Mouse (Mus musculus): Measurements from ENCODE around the gene Bcl7c. TPM values are rescaled to one million over a fixed set of nuclear protein-coding genes. Genes with fewer than 3 reads are reported as not detected.

Gene Bcl7c
- polyA plus RNA-seq, 1 experiment from 2014 or later: 42.2 TPM

GRCm38 (mm10) chr7:127617962-127618361 is 90.8 kb downstream of the Bcl7c start:
- Histone ChIP-seq H3K9me3 (ENCODE audit: control insufficient read depth, low read length) (no peaks in the 10 kb centered on the region), H3K27me3 (ENCODE audit: control insufficient read depth, insufficient read depth, low read length) (no peaks in the 10 kb centered on the region), H3K9ac (ENCODE audit: low read length) (no peak overlapping the region), H3K36me3 (ENCODE audit: control insufficient read depth, insufficient read depth, low read length) (no peaks in the 10 kb centered on the region), H3K4me3 (ENCODE audit: low read depth, low read length) (no peak overlapping the region), H3K4me1 (replicated peaks; ENCODE audit: control insufficient read depth, insufficient read depth) (no peaks in the 10 kb centered on the region), H3K27ac (replicated peaks) (no peak overlapping the region), H3K4me2 (replicated peaks; ENCODE audit: low read depth) (no peak overlapping the region)
- ATAC-seq (ENCODE audit: low FRiP score, low TSS enrichment) (no peak), DNase-seq (ENCODE audit: low spot score) (no peak)
- TF ChIP-seq CTCF (IDR thresholded peaks at IDR 0.05; ENCODE audit: low read depth) (no peak), EP300 (optimal IDR thresholded peaks at IDR 0.05) (no peak)
- WGBS: 82% methylated on average over 2 of the region's 2 CpGs

- WGBS: 53% methylated on average over 1 of the region's 1 CpGs
- Histone ChIP-seq H3K4me2 (replicated peaks; ENCODE audit: low read depth) (no peak overlapping the region), H3K4me3 (ENCODE audit: low read depth, low read length) (no peak overlapping the region), H3K36me3 (ENCODE audit: control insufficient read depth, insufficient read depth, low read length) (peaks cover 4% of the 10 kb centered on the region; the same call in 1 of the 2 replicates), H3K27ac (replicated peaks) (no peak overlapping the region), H3K27me3 (ENCODE audit: control insufficient read depth, insufficient read depth, low read length) (no peaks in the 10 kb centered on the region), H3K4me1 (replicated peaks; ENCODE audit: control insufficient read depth, insufficient read depth) (no peaks in the 10 kb centered on the region), H3K9me3 (ENCODE audit: control insufficient read depth, low read length) (no peaks in the 10 kb centered on the region), H3K9ac (ENCODE audit: low read length) (no peak overlapping the region)
- DNase-seq (ENCODE audit: low spot score): no peak
- TF ChIP-seq EP300 (optimal IDR thresholded peaks at IDR 0.05): no peak
- TF ChIP-seq CTCF (IDR thresholded peaks at IDR 0.05; ENCODE audit: low read depth): no peak
- no peak for ATAC-seq (ENCODE audit: low FRiP score, low TSS enrichment)
Observed at GRCm38 (mm10) chr7:127616881-127617280, 91.9 kb downstream of the Bcl7c start.

- DNase-seq (ENCODE audit: low spot score) (no peak), ATAC-seq (ENCODE audit: low FRiP score, low TSS enrichment) (no peak)
- Histone ChIP-seq H3K27ac (replicated peaks) (no peak overlapping the region), H3K4me2 (replicated peaks; ENCODE audit: low read depth) (no peak overlapping the region), H3K4me3 (ENCODE audit: low read depth, low read length) (no peak overlapping the region), H3K9me3 (ENCODE audit: control insufficient read depth, low read length) (no peaks in the 10 kb centered on the region), H3K9ac (ENCODE audit: low read length) (no peak overlapping the region), H3K36me3 (ENCODE audit: control insufficient read depth, insufficient read depth, low read length) (peaks cover 5% of the 10 kb centered on the region; the same call in 1 of the 2 replicates), H3K27me3 (ENCODE audit: control insufficient read depth, insufficient read depth, low read length) (no peaks in the 10 kb centered on the region), H3K4me1 (replicated peaks; ENCODE audit: control insufficient read depth, insufficient read depth) (no peaks in the 10 kb centered on the region)
- WGBS: 46% methylated on average over 1 of the region's 1 CpGs
- TF ChIP-seq EP300 (optimal IDR thresholded peaks at IDR 0.05) (no peak), CTCF (IDR thresholded peaks at IDR 0.05; ENCODE audit: low read depth) (no peak)
Observed at GRCm38 (mm10) chr7:127616336-127616735, 92.4 kb downstream of the Bcl7c start.

- Histone ChIP-seq H3K4me2 (replicated peaks; ENCODE audit: low read depth) (peak within 1 kb of the TSS; percentile 87), H3K9ac (ENCODE audit: low read length) (peak within 1 kb of the TSS; percentile 95), H3K36me3 (ENCODE audit: control insufficient read depth, insufficient read depth, low read length) (peaks cover 17% of the 10 kb centered on the region), H3K27me3 (ENCODE audit: control insufficient read depth, insufficient read depth, low read length) (no peaks in the 10 kb centered on the region), H3K4me3 (ENCODE audit: low read depth, low read length) (peak within 1 kb of the TSS; percentile 95), H3K27ac (replicated peaks) (peak within 1 kb of the TSS; percentile 83), H3K9me3 (ENCODE audit: control insufficient read depth, low read length) (no peaks in the 10 kb centered on the region), H3K4me1 (replicated peaks; ENCODE audit: control insufficient read depth, insufficient read depth) (no peaks in the 10 kb centered on the region)
- TF ChIP-seq CTCF (IDR thresholded peaks at IDR 0.05; ENCODE audit: low read depth): no peak
- TF ChIP-seq EP300 (optimal IDR thresholded peaks at IDR 0.05): peak; percentile 46
- WGBS: 2% methylated on average over 37 of the region's 50 CpGs
- DNase-seq (ENCODE audit: low spot score) (peak; percentile 80), ATAC-seq (ENCODE audit: low FRiP score, low TSS enrichment) (peak; percentile 89)
Observed at GRCm38 (mm10) chr7:127614891-127615843, 93.6 kb downstream of the Bcl7c start, which contains the start of gene Zfp629. Gene Zfp629, minus strand, starts transcription at chr7:127615797.

- 1% methylated on average over 29 of the region's 44 CpGs for WGBS
- no peaks in the 10 kb centered on the region for H3K4me1 ChIP-seq (replicated peaks; ENCODE audit: control insufficient read depth, insufficient read depth)
- peak overlapping the region; percentile 87 for H3K4me2 ChIP-seq (replicated peaks; ENCODE audit: low read depth)
- peaks cover 18% of the 10 kb centered on the region for H3K36me3 ChIP-seq (ENCODE audit: control insufficient read depth, insufficient read depth, low read length)
- H3K27me3 ChIP-seq (ENCODE audit: control insufficient read depth, insufficient read depth, low read length): no peaks in the 10 kb centered on the region
- ATAC-seq (ENCODE audit: low FRiP score, low TSS enrichment) (peak; percentile 61), DNase-seq (ENCODE audit: low spot score) (peak; percentile 74)
- no peak for TF ChIP-seq CTCF (IDR thresholded peaks at IDR 0.05; ENCODE audit: low read depth)
- TF ChIP-seq EP300 (optimal IDR thresholded peaks at IDR 0.05): no peak
- H3K27ac ChIP-seq (replicated peaks): peak overlapping the region; percentile 83
- peak overlapping the region; percentile 95 for H3K9ac ChIP-seq (ENCODE audit: low read length)
- H3K9me3 ChIP-seq (ENCODE audit: control insufficient read depth, low read length): no peaks in the 10 kb centered on the region
- H3K4me3 ChIP-seq (ENCODE audit: low read depth, low read length): peak overlapping the region; percentile 95
Observed at GRCm38 (mm10) chr7:127614511-127614890, 94.2 kb downstream of the Bcl7c start.

GRCm38 (mm10) chr7:127614091-127614490 is 94.6 kb downstream of the Bcl7c start:
- DNase-seq (ENCODE audit: low spot score) (no peak), ATAC-seq (ENCODE audit: low FRiP score, low TSS enrichment) (no peak; the same call in 1 of the 2 replicates)
- H3K27ac ChIP-seq (replicated peaks): no peak overlapping the region; the same call in 1 of the 2 replicates
- 17% methylated on average over 8 of the region's 8 CpGs for WGBS
- TF ChIP-seq EP300 (optimal IDR thresholded peaks at IDR 0.05) (no peak), CTCF (IDR thresholded peaks at IDR 0.05; ENCODE audit: low read depth) (no peak)
- peak overlapping the region; percentile 87 for H3K4me2 ChIP-seq (replicated peaks; ENCODE audit: low read depth)
- H3K9me3 ChIP-seq (ENCODE audit: control insufficient read depth, low read length): no peaks in the 10 kb centered on the region
- no peaks in the 10 kb centered on the region for H3K4me1 ChIP-seq (replicated peaks; ENCODE audit: control insufficient read depth, insufficient read depth)
- H3K4me3 ChIP-seq (ENCODE audit: low read depth, low read length): peak overlapping the region; percentile 95
- peak overlapping the region; percentile 95 for H3K9ac ChIP-seq (ENCODE audit: low read length)
- H3K27me3 ChIP-seq (ENCODE audit: control insufficient read depth, insufficient read depth, low read length): no peaks in the 10 kb centered on the region
- H3K36me3 ChIP-seq (ENCODE audit: control insufficient read depth, insufficient read depth, low read length): peaks cover 18% of the 10 kb centered on the region
